Mouse (Mus musculus): Measurements from ENCODE around the gene Tmem120b. TPM values are rescaled to one million over a fixed set of nuclear protein-coding genes. Genes with fewer than 3 reads are reported as not detected.

Gene Tmem120b
- polyA plus RNA-seq, 1 experiment, result 1.6 TPM

DNA sequence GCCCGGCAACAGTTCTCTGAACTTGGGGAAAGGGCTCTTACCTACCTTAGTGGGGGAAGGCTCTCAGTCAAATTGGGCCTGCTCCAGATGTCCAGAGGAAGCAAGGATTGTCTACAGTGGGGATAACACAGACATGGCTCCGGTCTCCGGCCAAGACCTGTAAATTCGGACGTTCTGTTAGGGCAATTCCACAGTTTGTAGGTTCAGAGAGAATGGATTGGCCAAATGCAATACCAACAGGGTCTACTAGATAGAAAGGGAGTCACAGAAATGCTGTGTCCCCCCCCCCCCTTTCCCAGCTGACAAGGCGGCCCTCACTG is 69.7 kb downstream of the Tmem120b start:
- Histone ChIP-seq H3K4me3 (ENCODE audit: low read depth, low read length) (peak overlapping the region; percentile 62), H3K4me1 (ENCODE audit: control insufficient read depth, insufficient read depth, insufficient read length, low read length) (peaks cover 21% of the 10 kb centered on the region), H3K27ac (ENCODE audit: insufficient read depth, low read depth, low read length) (peak overlapping the region; percentile 98), H3K27me3 (ENCODE audit: control insufficient read depth, insufficient read depth, low read length) (no peaks in the 10 kb centered on the region), H3K36me3 (ENCODE audit: control insufficient read depth, insufficient read depth, low read length) (peaks cover 9% of the 10 kb centered on the region)
- 0% methylated on average over 6 of the region's 6 CpGs for WGBS
- TF ChIP-seq CTCF (IDR thresholded peaks at IDR 0.05; ENCODE audit: extremely low read depth, insufficient read length, insufficient replicate concordance, low read depth, low read length), result no peak
- no peak for TF ChIP-seq POLR2A (IDR thresholded peaks at IDR 0.05; ENCODE audit: low read depth, low read length)

- Histone ChIP-seq H3K4me3 (ENCODE audit: low read depth, low read length) (peak overlapping the region; percentile 62), H3K27ac (ENCODE audit: insufficient read depth, low read depth, low read length) (peak overlapping the region; percentile 98), H3K27me3 (ENCODE audit: control insufficient read depth, insufficient read depth, low read length) (no peaks in the 10 kb centered on the region), H3K4me1 (ENCODE audit: control insufficient read depth, insufficient read depth, insufficient read length, low read length) (peaks cover 17% of the 10 kb centered on the region), H3K36me3 (ENCODE audit: control insufficient read depth, insufficient read depth, low read length) (peaks cover 9% of the 10 kb centered on the region)
- 1% methylated on average over 38 of the region's 40 CpGs for WGBS
- TF ChIP-seq POLR2A (IDR thresholded peaks at IDR 0.05; ENCODE audit: low read depth, low read length) (peak; percentile 39), CTCF (IDR thresholded peaks at IDR 0.05; ENCODE audit: extremely low read depth, insufficient read length, insufficient replicate concordance, low read depth, low read length) (no peak)
Measured at GRCm38 (mm10) chr5:123138230-123138911, 70.2 kb downstream of the Tmem120b start.

- Histone ChIP-seq H3K27ac (ENCODE audit: insufficient read depth, low read depth, low read length) (peak overlapping the region; percentile 98), H3K4me1 (ENCODE audit: control insufficient read depth, insufficient read depth, insufficient read length, low read length) (peaks cover 14% of the 10 kb centered on the region)
- WGBS, result under 1% methylated on average over 39 of the region's 39 CpGs
Measured at GRCm38 (mm10) chr5:123138953-123139721, 70.9 kb downstream of the Tmem120b start.

DNA sequence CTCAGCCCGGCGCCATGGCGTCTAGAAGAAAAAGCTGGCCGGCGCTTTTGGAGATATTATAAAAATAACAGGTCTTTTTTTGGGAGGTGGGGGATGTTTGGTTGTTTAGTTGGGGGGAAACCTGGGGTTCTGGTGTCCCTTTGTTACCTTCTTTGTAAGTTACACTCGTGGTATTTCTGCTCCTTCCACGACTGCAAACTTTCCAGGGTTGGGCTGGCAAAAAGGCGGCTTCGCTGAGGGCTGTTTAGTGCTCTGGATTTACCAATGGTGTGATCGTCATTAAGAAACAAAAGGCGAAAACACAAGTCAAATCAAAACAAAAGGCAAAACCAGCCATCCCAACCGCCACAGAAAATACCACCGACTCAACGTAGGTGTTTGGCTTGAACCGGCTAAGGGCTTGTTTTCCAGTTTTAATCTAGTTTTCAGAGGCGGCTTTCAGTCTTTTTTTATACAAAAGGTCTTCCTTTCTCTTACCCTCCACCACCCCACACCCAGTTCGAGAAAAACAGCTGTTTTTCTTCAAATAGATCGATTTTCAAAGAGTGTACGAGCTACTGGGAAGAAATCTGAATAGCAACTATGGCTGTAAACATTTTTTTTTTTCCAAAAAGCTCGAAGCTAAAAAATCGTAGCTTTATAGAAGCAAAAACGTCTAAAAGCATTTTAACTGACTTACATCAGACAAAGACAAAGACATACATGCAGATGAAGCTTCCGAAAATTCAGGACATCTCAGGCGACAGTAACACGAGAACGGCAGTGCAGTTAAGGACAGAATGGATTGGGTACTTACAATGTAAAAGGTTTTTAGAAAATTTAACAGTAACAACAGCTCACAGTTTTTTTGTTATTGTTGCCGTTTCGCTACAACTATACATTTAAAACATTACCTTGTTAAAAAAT is 71.8 kb downstream of the Tmem120b start:
- Histone ChIP-seq H3K36me3 (ENCODE audit: control insufficient read depth, insufficient read depth, low read length) (peaks cover 4% of the 10 kb centered on the region; the same call in 1 of the 2 replicates), H3K4me3 (ENCODE audit: low read depth, low read length) (peak overlapping the region; percentile 62), H3K27me3 (ENCODE audit: control insufficient read depth, insufficient read depth, low read length) (no peaks in the 10 kb centered on the region), H3K27ac (ENCODE audit: insufficient read depth, low read depth, low read length) (peak overlapping the region; percentile 98), H3K4me1 (ENCODE audit: control insufficient read depth, insufficient read depth, insufficient read length, low read length) (peaks cover 10% of the 10 kb centered on the region)
- TF ChIP-seq CTCF (IDR thresholded peaks at IDR 0.05; ENCODE audit: extremely low read depth, insufficient read length, insufficient replicate concordance, low read depth, low read length) (no peak), POLR2A (IDR thresholded peaks at IDR 0.05; ENCODE audit: low read depth, low read length) (no peak; the same call in 1 of the 2 replicates)
- 2% methylated on average over 28 of the region's 28 CpGs for WGBS

More at GRCm38 (mm10) chr5:123138953-123139721, 70.9 kb downstream of the Tmem120b start:
- Histone ChIP-seq H3K36me3 (ENCODE audit: control insufficient read depth, insufficient read depth, low read length) (peaks cover 4% of the 10 kb centered on the region), H3K4me3 (ENCODE audit: low read depth, low read length) (peak overlapping the region; percentile 62), H3K27me3 (ENCODE audit: control insufficient read depth, insufficient read depth, low read length) (no peaks in the 10 kb centered on the region)
- peak; percentile 82; the same call in 1 of the 2 replicates for TF ChIP-seq POLR2A (IDR thresholded peaks at IDR 0.05; ENCODE audit: low read depth, low read length)
- TF ChIP-seq CTCF (IDR thresholded peaks at IDR 0.05; ENCODE audit: extremely low read depth, insufficient read length, insufficient replicate concordance, low read depth, low read length), result peak; percentile 1; the same call in 1 of the 2 replicates

GRCm38 (mm10) chr5:123140694-123141554 is 72.7 kb downstream of the Tmem120b start:
- Histone ChIP-seq H3K27ac (ENCODE audit: insufficient read depth, low read depth, low read length) (peak overlapping the region; percentile 97), H3K27me3 (ENCODE audit: control insufficient read depth, insufficient read depth, low read length) (no peaks in the 10 kb centered on the region), H3K4me1 (ENCODE audit: control insufficient read depth, insufficient read depth, insufficient read length, low read length) (peaks cover 11% of the 10 kb centered on the region), H3K36me3 (ENCODE audit: control insufficient read depth, insufficient read depth, low read length) (peaks cover 9% of the 10 kb centered on the region), H3K4me3 (ENCODE audit: low read depth, low read length) (peak overlapping the region; percentile 88)
- under 1% methylated on average over 31 of the region's 31 CpGs for WGBS
- TF ChIP-seq CTCF (IDR thresholded peaks at IDR 0.05; ENCODE audit: extremely low read depth, insufficient read length, insufficient replicate concordance, low read depth, low read length) (no peak), POLR2A (IDR thresholded peaks at IDR 0.05; ENCODE audit: low read depth, low read length) (peak; percentile 98)

- peaks cover 8% of the 10 kb centered on the region for H3K4me1 ChIP-seq (ENCODE audit: control insufficient read depth, insufficient read depth, insufficient read length, low read length)
- TF ChIP-seq POLR2A (IDR thresholded peaks at IDR 0.05; ENCODE audit: low read depth, low read length) (no peak), CTCF (IDR thresholded peaks at IDR 0.05; ENCODE audit: extremely low read depth, insufficient read length, insufficient replicate concordance, low read depth, low read length) (no peak)
- H3K27me3 ChIP-seq (ENCODE audit: control insufficient read depth, insufficient read depth, low read length), result no peaks in the 10 kb centered on the region
- WGBS, result under 1% methylated on average over 36 of the region's 38 CpGs
- peak overlapping the region; percentile 97 for H3K27ac ChIP-seq (ENCODE audit: insufficient read depth, low read depth, low read length)
- H3K36me3 ChIP-seq (ENCODE audit: control insufficient read depth, insufficient read depth, low read length), result peaks cover 14% of the 10 kb centered on the region
- peak overlapping the region; percentile 88 for H3K4me3 ChIP-seq (ENCODE audit: low read depth, low read length)
Measured at GRCm38 (mm10) chr5:123141555-123142160, 73.4 kb downstream of the Tmem120b start.

Measured in small intestine, adult 2 months (tissue).